Mouse (Mus musculus) liver, embryonic 12.5 days (tissue): ENCODE results near the gene Gm9767. TPM values are rescaled to one million over a fixed set of nuclear protein-coding genes. Genes with fewer than 3 reads are reported as not detected.

Experiments used
- ATAC-seq: fragments of 200-750 bp; cut with Nextera tagmentation; 2 replicates; pipeline ENCODE4 v1.8.0; 2017; ENCODE audit warnings: moderate number of reproducible peaks, mild to moderate bottlenecking, moderate library complexity
- H3K27ac ChIP-seq: fragments of 300-500 bp; sonication (generic); 2 replicates; pipeline ENCODE4 v1.5.1; 2016; ENCODE audit warnings: mild to moderate bottlenecking
- H3K27me3 ChIP-seq: fragments of 300-500 bp; sonication (generic); replicated peaks from 2 replicates; pipeline ENCODE4 v1.6.1; 2016; ENCODE audit warnings: mild to moderate bottlenecking, moderate library complexity
- H3K36me3 ChIP-seq: fragments of 300-500 bp; sonication (generic); 2 replicates; pipeline ENCODE4 v1.6.1; 2016; ENCODE audit warnings: mild to moderate bottlenecking, moderate library complexity
- H3K4me1 ChIP-seq: fragments of 300-500 bp; sonication (generic); 2 replicates; pipeline ENCODE4 v1.6.1; 2016
- H3K4me2 ChIP-seq: fragments of 300-500 bp; sonication (generic); 2 replicates; pipeline ENCODE4 v1.6.1; 2016; ENCODE audit warnings: mild to moderate bottlenecking, moderate library complexity
- H3K4me3 ChIP-seq: fragments of 300-500 bp; sonication (generic); 2 replicates; pipeline ENCODE4 v1.5.1; 2016; ENCODE audit warnings: mild to moderate bottlenecking, moderate library complexity
- H3K9ac ChIP-seq: fragments of 300-500 bp; sonication (generic); 2 replicates; pipeline ENCODE4 v1.6.1; 2016; ENCODE audit warnings: mild to moderate bottlenecking, moderate library complexity
- H3K9me3 ChIP-seq: fragments of 300-500 bp; sonication (generic); replicated peaks from 2 replicates; pipeline ENCODE4 v1.6.1; 2016; ENCODE audit warnings: mild to moderate bottlenecking, moderate library complexity
- whole genome bisulfite sequencing: fragments of 180-500 bp; shearing (Covaris S2); methylation state at CpG from one replicate; pipeline ENCODE4 v1.1.7; 2016; ENCODE audit not compliant: insufficient replicate concordance; 5-methylcytosine and 5-hydroxymethylcytosine counted together
- polyA plus RNA-seq: library from polyadenylated mRNA; unstranded; fragments of >200 nt; fragmentation: Nextera tagmentation; extraction: Ambion mirVana; gene quantifications from 2 replicates; pipeline ENCODE4 v1.2.1, GENCODE M21; 2016

Gm9767 gene
- polyA plus RNA-seq, 1 experiment from 2014 or later: not detected

DNA sequence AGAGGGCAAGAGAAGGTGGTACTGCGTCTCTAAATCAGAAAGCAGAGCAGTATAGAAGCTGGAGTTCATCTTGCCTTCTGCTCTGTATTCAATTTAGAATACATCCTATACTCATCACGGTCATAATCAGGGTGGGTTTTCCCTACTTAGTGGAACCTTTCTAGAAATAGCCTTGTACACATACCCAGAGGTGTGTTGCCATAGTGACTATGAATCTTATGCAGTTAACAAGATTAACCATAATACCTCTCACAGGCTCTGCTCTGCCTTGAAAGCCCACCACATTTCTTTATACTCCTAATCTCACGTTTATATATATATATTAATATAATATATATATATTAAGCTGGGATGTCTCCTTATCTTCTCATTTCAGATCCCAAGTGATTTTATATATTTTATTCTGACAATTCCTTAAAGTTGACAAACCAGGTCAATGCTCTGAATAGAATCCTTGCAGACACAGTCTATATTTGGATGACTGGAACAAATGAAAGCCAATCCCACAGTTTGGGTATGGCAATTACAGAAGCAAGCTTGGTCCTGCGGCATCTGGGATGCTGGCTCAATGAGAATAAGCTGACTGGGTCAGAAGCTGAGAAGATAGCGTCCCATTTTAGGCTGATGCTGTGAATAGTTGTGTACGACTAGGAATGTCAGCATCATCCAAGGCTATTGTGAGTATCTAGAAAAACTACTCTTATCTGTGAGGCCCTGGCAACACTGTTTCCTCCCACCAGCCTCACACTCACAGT lies 41.2 kb downstream of the Gm9767 start:
- no peaks in the 10 kb centered on the region for H3K36me3 ChIP-seq
- no peak for ATAC-seq
- H3K4me3 ChIP-seq: no peak overlapping the region
- no peak overlapping the region for H3K9ac ChIP-seq
- no peak overlapping the region for H3K4me2 ChIP-seq
- no peaks in the 10 kb centered on the region for H3K4me1 ChIP-seq
- no peaks in the 10 kb centered on the region for H3K27me3 ChIP-seq
- H3K9me3 ChIP-seq: no peaks in the 10 kb centered on the region
- no peak overlapping the region for H3K27ac ChIP-seq
- 61% methylated on average over 6 of the region's 6 CpGs for WGBS

GRCm38 (mm10) chr10:26119822-26120183 lies 41.7 kb downstream of the Gm9767 start:
- 35% methylated on average over 1 of the region's 1 CpGs for WGBS
- H3K4me2 ChIP-seq: no peak overlapping the region
- H3K9me3 ChIP-seq: no peaks in the 10 kb centered on the region
- H3K9ac ChIP-seq: no peak overlapping the region
- H3K4me3 ChIP-seq: no peak overlapping the region
- no peak overlapping the region for H3K27ac ChIP-seq
- no peaks in the 10 kb centered on the region for H3K36me3 ChIP-seq
- ATAC-seq: no peak
- no peaks in the 10 kb centered on the region for H3K4me1 ChIP-seq
- no peaks in the 10 kb centered on the region for H3K27me3 ChIP-seq

Other genes with a start within 250 kb of the Gm9767 start
- 0.97 and 1.3 TPM in 2 replicates for gene Tmem200a, start 797 bp downstream of the Gm9767 start, polyA plus RNA-seq
- not detected in 2 replicates for gene Samd3, start 151.5 kb downstream of the Gm9767 start, polyA plus RNA-seq